Mouse (Mus musculus): ENCODE data around the gene Prss36. TPM values are rescaled to one million over a fixed set of nuclear protein-coding genes. Genes with fewer than 3 reads are reported as not detected.

The Prss36 gene
- 6.1 and 20.1 TPM in 2 replicates for total RNA-seq (2014; rRNA removed)
- polyA plus RNA-seq (2015; fragmentation: Nextera tagmentation; extraction: Ambion mirVana), result 13.3 and 15.5 TPM in 2 replicates

- H3K4me2 ChIP-seq (ENCODE audit: low read depth, low read length, poor library complexity, severe bottlenecking), result no peak within 1 kb of the TSS
- TF ChIP-seq CTCF (IDR thresholded peaks at IDR 0.05), result no peak
- H3K27me3 ChIP-seq (ENCODE audit: insufficient read depth, low read length), result peaks cover 15% of the 10 kb centered on the region
- H3K4me1 ChIP-seq (ENCODE audit: insufficient read depth, low read length), result no peaks in the 10 kb centered on the region
- no peaks in the 10 kb centered on the region for H3K36me3 ChIP-seq (ENCODE audit: insufficient read depth, low read length)
- ATAC-seq (ENCODE audit: low FRiP score) (no peak), DNase-seq (ENCODE audit: low spot score) (no peak)
- WGBS, result 76% methylated on average over 6 of the region's 6 CpGs
- no peak within 1 kb of the TSS for H3K4me3 ChIP-seq (ENCODE audit: low read depth, low read length)
- H3K27ac ChIP-seq (ENCODE audit: low read depth, low read length), result no peak within 1 kb of the TSS
- H3K9ac ChIP-seq (replicated peaks; ENCODE audit: low read length, poor library complexity, severe bottlenecking), result no peak within 1 kb of the TSS
- no peaks in the 10 kb centered on the region for H3K9me3 ChIP-seq (ENCODE audit: low read length)
Measured at GRCm38 (mm10) chr7:127946470-127947023, at the start of gene Prss36. Gene Prss36, minus strand, starts transcription at chr7:127946725.

GRCm38 (mm10) chr7:127993341-127993977 lies 46.9 kb upstream of the Prss36 start, which contains the start of gene Pycard:
Gene Pycard, minus strand, starts transcription at chr7:127993867.
- Histone ChIP-seq H3K9me3 (ENCODE audit: low read length) (no peaks in the 10 kb centered on the region), H3K9ac (replicated peaks; ENCODE audit: low read length, poor library complexity, severe bottlenecking) (0 out of 2 replicates have a peak within 1 kb of the TSS, but pooled peaks have one; percentile 4), H3K27ac (ENCODE audit: low read depth, low read length) (no peak within 1 kb of the TSS), H3K36me3 (ENCODE audit: insufficient read depth, low read length) (peaks cover 5% of the 10 kb centered on the region; the same call in 1 of the 2 replicates), H3K4me2 (ENCODE audit: low read depth, low read length, poor library complexity, severe bottlenecking) (peak within 1 kb of the TSS; percentile 39), H3K27me3 (ENCODE audit: insufficient read depth, low read length) (no peaks in the 10 kb centered on the region), H3K4me3 (ENCODE audit: low read depth, low read length) (peak within 1 kb of the TSS; percentile 14; the same call in 1 of the 2 replicates), H3K4me1 (ENCODE audit: insufficient read depth, low read length) (no peaks in the 10 kb centered on the region)
- 20% methylated on average over 18 of the region's 18 CpGs for WGBS
- no peak for TF ChIP-seq CTCF (IDR thresholded peaks at IDR 0.05)
- ATAC-seq (ENCODE audit: low FRiP score), result no peak
- DNase-seq (ENCODE audit: low spot score), result no peak

DNA sequence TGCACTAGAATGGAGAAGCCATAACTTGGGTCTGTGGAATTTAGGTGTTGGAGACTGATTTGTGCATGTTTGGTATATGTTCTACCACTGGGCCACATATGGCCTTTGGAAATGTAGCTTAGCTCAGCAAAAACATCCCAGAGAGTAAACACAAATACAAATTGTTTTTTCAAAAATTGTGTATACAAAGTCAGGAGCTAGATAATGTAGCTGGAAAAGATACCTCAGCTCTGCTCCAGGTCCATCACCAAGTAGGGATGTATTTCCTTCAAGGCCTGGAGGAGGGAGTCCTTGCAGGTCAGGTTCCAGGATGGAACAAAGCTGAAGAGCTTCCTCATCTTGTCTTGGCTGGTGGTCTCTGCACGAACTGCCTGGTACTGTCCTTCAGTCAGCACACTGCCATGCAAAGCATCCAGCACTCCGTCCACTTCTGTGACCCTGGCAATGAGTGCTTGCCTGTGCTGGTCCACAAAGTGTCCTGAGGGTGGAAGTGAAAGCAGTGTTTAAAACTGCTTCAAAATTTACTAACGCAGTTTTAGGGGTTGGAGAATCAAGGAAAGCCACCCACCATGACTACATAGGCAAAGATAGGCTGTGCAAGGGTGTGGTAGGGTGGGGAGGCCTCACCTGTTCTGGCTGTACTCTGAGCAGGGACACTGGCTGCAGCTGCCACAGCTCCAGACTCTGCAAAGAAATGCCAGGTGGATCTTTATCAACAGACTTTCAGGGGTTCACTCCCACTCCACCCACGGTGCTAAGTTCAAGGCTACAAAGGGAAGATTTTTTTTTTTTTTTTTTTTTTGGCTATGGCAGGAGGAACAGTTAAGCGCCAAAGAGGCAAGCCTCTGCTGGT lies 46.2 kb upstream of the Prss36 start:
- no peak overlapping the region for H3K4me3 ChIP-seq (ENCODE audit: low read depth, low read length)
- H3K9me3 ChIP-seq (ENCODE audit: low read length), result no peaks in the 10 kb centered on the region
- no peak overlapping the region; the same call in 1 of the 2 replicates for H3K4me2 ChIP-seq (ENCODE audit: low read depth, low read length, poor library complexity, severe bottlenecking)
- H3K36me3 ChIP-seq (ENCODE audit: insufficient read depth, low read length), result peaks cover 5% of the 10 kb centered on the region; the same call in 1 of the 2 replicates
- no peaks in the 10 kb centered on the region for H3K4me1 ChIP-seq (ENCODE audit: insufficient read depth, low read length)
- no peaks in the 10 kb centered on the region for H3K27me3 ChIP-seq (ENCODE audit: insufficient read depth, low read length)
- DNase-seq (ENCODE audit: low spot score) (no peak), ATAC-seq (ENCODE audit: low FRiP score) (0 out of 2 replicates have a peak, but pooled peaks have one; percentile 34)
- 50% methylated on average over 5 of the region's 5 CpGs for WGBS
- H3K9ac ChIP-seq (replicated peaks; ENCODE audit: low read length, poor library complexity, severe bottlenecking), result no peak overlapping the region
- H3K27ac ChIP-seq (ENCODE audit: low read depth, low read length), result no peak overlapping the region
- no peak for TF ChIP-seq CTCF (IDR thresholded peaks at IDR 0.05)

- Histone ChIP-seq H3K27ac (ENCODE audit: low read depth, low read length) (no peak overlapping the region), H3K9me3 (ENCODE audit: low read length) (no peaks in the 10 kb centered on the region), H3K27me3 (ENCODE audit: insufficient read depth, low read length) (no peaks in the 10 kb centered on the region), H3K9ac (replicated peaks; ENCODE audit: low read length, poor library complexity, severe bottlenecking) (no peak overlapping the region), H3K4me3 (ENCODE audit: low read depth, low read length) (no peak overlapping the region), H3K4me1 (ENCODE audit: insufficient read depth, low read length) (no peaks in the 10 kb centered on the region), H3K36me3 (ENCODE audit: insufficient read depth, low read length) (peaks cover 5% of the 10 kb centered on the region; the same call in 1 of the 2 replicates), H3K4me2 (ENCODE audit: low read depth, low read length, poor library complexity, severe bottlenecking) (no peak overlapping the region)
- peak; percentile 59; the same call in 1 of the 2 replicates for ATAC-seq (ENCODE audit: low FRiP score)
- DNase-seq (ENCODE audit: low spot score), result peak; percentile 73
- WGBS, result 42% methylated on average over 6 of the region's 6 CpGs
- peak; percentile 79 for TF ChIP-seq CTCF (IDR thresholded peaks at IDR 0.05)
Measured at GRCm38 (mm10) chr7:127991643-127992487, 45.3 kb upstream of the Prss36 start.

DNA sequence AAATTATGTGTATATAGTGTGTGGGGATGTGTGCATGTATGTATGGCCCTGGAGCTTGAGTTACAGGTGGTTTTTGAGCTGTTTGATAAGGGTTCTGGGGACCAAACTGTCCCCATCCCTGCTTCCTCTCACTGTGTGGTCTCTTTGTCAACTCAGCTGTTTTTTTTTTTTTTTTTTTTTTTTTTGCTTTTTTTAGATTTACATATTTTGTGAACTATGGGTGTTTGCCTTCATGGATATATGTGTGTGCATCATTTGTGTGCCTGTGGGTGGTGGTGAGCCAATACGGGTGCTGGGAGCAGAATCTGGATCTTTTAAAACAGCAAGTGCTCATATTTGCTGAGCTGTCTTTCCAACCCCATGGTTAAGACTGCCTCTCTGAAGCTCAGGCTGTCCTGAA lies 42.4 kb upstream of the Prss36 start:
- Histone ChIP-seq H3K4me1 (ENCODE audit: insufficient read depth, low read length) (no peaks in the 10 kb centered on the region), H3K9me3 (ENCODE audit: low read length) (no peaks in the 10 kb centered on the region), H3K4me3 (ENCODE audit: low read depth, low read length) (no peak overlapping the region), H3K27me3 (ENCODE audit: insufficient read depth, low read length) (no peaks in the 10 kb centered on the region), H3K4me2 (ENCODE audit: low read depth, low read length, poor library complexity, severe bottlenecking) (no peak overlapping the region), H3K9ac (replicated peaks; ENCODE audit: low read length, poor library complexity, severe bottlenecking) (no peak overlapping the region), H3K36me3 (ENCODE audit: insufficient read depth, low read length) (peaks cover 17% of the 10 kb centered on the region), H3K27ac (ENCODE audit: low read depth, low read length) (no peak overlapping the region)
- no peak for DNase-seq (ENCODE audit: low spot score)
- 86% methylated on average over 1 of the region's 1 CpGs for WGBS
- ATAC-seq (ENCODE audit: low FRiP score), result no peak
- no peak for TF ChIP-seq CTCF (IDR thresholded peaks at IDR 0.05)
